Mouse (Mus musculus): ENCODE measurements around the gene Akr1b8.
"Not testable (repeated sequence)": the region's sequence is repeated elsewhere in the genome, so short reads cannot be mapped to it uniquely, and the experiment has no call there.

The Akr1b8 gene

DNA sequence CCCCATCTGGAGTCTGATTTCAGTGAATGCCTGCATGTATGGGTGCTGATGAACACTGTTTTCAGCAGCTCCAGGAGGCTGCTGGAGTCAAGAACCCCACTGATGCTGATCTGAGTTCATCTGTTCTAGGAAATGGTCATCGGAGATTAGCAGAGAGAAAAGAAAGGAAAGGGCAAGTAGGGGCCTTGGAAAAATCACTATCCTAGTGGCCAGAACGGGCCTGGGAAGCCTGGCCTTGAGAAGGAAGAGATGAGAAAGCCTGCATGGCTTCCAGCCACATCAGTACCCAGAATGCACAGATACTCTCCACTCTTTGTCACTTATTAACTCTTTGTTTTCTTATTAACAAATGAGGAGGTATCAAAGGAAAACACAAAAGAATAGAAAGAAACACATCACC is 46.8 kb downstream of the Akr1b8 start:
- no peak for DNase-seq (ENCODE audit: inconsistent ontology term)

DNA sequence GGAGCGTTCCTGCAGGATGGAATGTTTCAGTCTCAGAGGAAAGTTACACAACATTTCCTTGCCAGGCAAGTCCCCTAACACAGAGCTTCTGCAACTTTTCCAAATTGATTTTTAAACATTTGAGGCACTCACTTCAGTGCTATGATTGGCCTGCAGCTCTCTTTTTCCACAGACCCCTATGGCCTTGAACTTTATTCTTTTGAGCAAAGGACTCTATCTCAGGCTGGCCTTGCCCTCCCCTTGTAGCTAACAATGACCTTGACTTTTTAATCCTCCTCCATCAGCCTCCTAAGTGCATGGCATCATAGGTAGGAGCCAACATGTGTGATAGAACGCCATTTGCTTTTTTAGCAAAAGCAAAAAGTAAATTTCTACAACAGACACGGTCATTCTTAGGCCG is 52.8 kb downstream of the Akr1b8 start:
- no peak for DNase-seq (ENCODE audit: inconsistent ontology term)

GRCm38 (mm10) chr6:34407403-34407802 is 53.5 kb downstream of the Akr1b8 start:
- no peak for DNase-seq (ENCODE audit: inconsistent ontology term)

DNA sequence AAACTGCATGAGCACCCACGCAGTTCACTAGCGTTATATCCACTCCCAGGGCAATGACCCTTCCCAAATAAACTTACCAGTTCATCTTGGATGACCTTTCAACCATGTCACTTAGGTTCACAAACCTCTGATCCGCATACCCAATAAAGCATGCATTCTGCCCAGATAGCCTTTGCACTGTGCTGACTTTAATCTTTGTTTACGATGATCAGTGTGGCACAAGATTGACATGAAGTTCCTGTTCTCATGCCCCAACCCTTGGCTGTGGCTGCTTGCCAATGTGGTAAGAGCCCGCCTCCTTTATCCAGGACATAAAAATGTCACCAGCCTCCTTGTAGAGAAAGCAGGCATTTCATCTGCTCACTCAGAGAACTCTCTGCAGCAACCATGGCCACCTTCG is 58.1 kb downstream of the Akr1b8 start, which contains the start of gene Akr1b7:
Akr1b7 (plus strand) TSS at position 312 of the 400 bp plus-strand sequence.
- DNase-seq (ENCODE audit: inconsistent ontology term): no peak

GRCm38 (mm10) chr6:34412688-34413087 is 58.8 kb downstream of the Akr1b8 start:
- DNase-seq (ENCODE audit: inconsistent ontology term): no peak

DNA sequence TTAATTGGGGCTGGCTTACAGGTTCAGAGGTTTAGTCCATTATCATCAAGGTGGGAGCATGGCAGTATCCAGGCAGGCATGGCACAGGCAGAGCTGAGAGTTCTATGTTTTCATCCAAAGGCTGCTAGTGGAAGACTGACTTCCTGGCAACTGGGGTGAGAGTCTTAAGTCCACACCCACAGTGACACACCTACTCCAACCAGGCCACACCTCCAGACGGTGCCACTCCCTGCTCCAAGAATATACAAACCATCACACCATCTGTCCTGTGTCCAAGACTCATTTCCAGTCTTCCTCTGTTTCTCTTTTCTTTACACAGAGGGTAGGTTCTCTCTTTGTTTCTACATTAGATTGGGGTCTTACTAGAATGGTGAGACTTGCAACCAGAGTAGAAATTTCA is 59.5 kb downstream of the Akr1b8 start:
- not testable (repeated sequence) for DNase-seq (ENCODE audit: inconsistent ontology term)

- DNase-seq (ENCODE audit: inconsistent ontology term): no peak
These were observed 62.6 kb downstream of the Akr1b8 start for GRCm38 (mm10) chr6:34416521-34416920.
